Mouse (Mus musculus) heart, embryonic 10.5 days (tissue): ENCODE results near the gene Maob. TPM values are rescaled to one million over a fixed set of nuclear protein-coding genes. Genes with fewer than 3 reads are reported as not detected.

Source experiments
- DNase-seq: peaks from one replicate; pipeline ENCODE4 v3.0.0-alpha.2; 2017; ENCODE audit warnings: low spot score
- H3K27ac ChIP-seq: fragments of 300-500 bp; sonication (generic); 2 replicates; pipeline ENCODE4 v1.5.1; 2016; ENCODE audit warnings: mild to moderate bottlenecking
- H3K27me3 ChIP-seq: fragments of 300-500 bp; sonication (generic); 2 replicates; pipeline ENCODE4 v1.6.1; 2016; ENCODE audit warnings: mild to moderate bottlenecking; ENCODE audit not compliant: poor library complexity, insufficient read depth, severe bottlenecking
- H3K36me3 ChIP-seq: fragments of 300-500 bp; sonication (generic); 2 replicates; pipeline ENCODE4 v1.6.1; 2016; ENCODE audit warnings: mild to moderate bottlenecking, moderate library complexity
- H3K4me1 ChIP-seq: fragments of 300-500 bp; sonication (generic); 2 replicates; pipeline ENCODE4 v1.6.1; 2016; ENCODE audit warnings: mild to moderate bottlenecking
- H3K4me3 ChIP-seq: fragments of 300-500 bp; sonication (generic); 2 replicates; pipeline ENCODE4 v1.5.1; 2016; ENCODE audit warnings: mild to moderate bottlenecking, moderate library complexity
- H3K9me3 ChIP-seq: fragments of 300-500 bp; sonication (generic); 2 replicates; pipeline ENCODE4 v1.6.1; 2016; ENCODE audit warnings: mild to moderate bottlenecking, moderate library complexity
- WGBS: fragments of 180-500 bp; shearing (Covaris S2); methylation state at CpG from one replicate; pipeline ENCODE4 v1.1.7; 2016; 5-methylcytosine and 5-hydroxymethylcytosine counted together
- polyA plus RNA-seq: library from polyadenylated mRNA; unstranded; fragments of >200 nt; fragmentation: Nextera tagmentation; extraction: Ambion mirVana; gene quantifications from 2 replicates; pipeline ENCODE4 v1.2.1, GENCODE M21; 2016

Maob gene
- polyA plus RNA-seq, 1 experiment from 2014 or later, result 10.8 TPM

- Histone ChIP-seq H3K36me3 (no peaks in the 10 kb centered on the region), H3K27ac (no peak overlapping the region), H3K9me3 (no peaks in the 10 kb centered on the region), H3K4me1 (no peaks in the 10 kb centered on the region), H3K4me3 (no peak overlapping the region), H3K27me3 (no peaks in the 10 kb centered on the region)
- no peak for DNase-seq
- WGBS, result 53% methylated on average over 1 of the region's 1 CpGs
Observed at GRCm38 (mm10) chrX:16714033-16714432, 103.1 kb downstream of the Maob start.

- H3K9me3 ChIP-seq, result no peaks in the 10 kb centered on the region
- no peak for DNase-seq
- H3K4me3 ChIP-seq, result no peak overlapping the region
- no peaks in the 10 kb centered on the region for H3K4me1 ChIP-seq
- WGBS, result 78% methylated on average over 1 of the region's 1 CpGs
- H3K27ac ChIP-seq, result no peak overlapping the region
- no peaks in the 10 kb centered on the region for H3K27me3 ChIP-seq
- no peaks in the 10 kb centered on the region for H3K36me3 ChIP-seq
Observed at GRCm38 (mm10) chrX:16706094-16706493, 111.1 kb downstream of the Maob start.

Other genes with a start within 250 kb of the Maob start
- gene Maoa, start 197.7 kb downstream of the Maob start, polyA plus RNA-seq, result 9.4 and 11.7 TPM in 2 replicates
- gene Ndp, start 94.4 kb upstream of the Maob start, polyA plus RNA-seq, result 0.19 and 0.33 TPM in 2 replicates